Comparison of ENCODE assay signal across 8 mouse cellular contexts in the genomic region with DNA sequence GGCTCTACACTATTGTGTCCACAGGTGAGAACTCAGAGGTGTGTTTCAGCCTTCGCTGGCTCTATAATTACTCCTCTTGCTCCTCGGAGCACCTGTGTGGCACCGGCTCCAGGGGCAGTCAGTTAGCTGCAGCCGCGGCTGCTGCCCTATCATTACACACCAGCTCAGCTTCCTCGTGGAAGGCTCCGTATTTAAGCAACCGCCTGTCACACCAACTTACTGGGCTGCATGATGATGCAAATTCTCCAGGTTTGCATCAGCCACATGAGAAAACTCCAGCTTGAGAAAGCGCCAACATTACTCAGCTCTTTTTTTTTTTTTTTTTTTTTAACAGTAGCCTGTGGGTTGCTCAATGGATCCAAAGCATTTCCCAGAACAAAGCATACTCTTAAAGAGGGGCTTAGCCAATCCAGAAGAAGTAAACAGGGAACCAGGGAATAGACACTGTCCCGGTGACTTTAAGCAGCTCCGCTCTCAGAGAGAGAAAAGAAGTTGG. TPM values are rescaled to one million over a fixed set of nuclear protein-coding genes. Genes with fewer than 3 reads are reported as not detected.
DNase-seq lines count a peak whose midpoint lies in the region; ATAC-seq and TF ChIP-seq lines count a peak whose summit lies in the region.

TSS of gene Slc7a11 (minus strand) at position 194 of the 496 bp plus-strand sequence.

- H3K27me3 ChIP-seq in kidney, embryonic 16.5 days (ENCODE audit: insufficient read depth, low read length) = no peaks in the 10 kb centered on the region
- H3K27me3 ChIP-seq in liver, postnatal 0 days (ENCODE audit: insufficient read depth, low read length) = 0 out of 2 replicates have a peak, but pooled peaks cover 3% of the 10 kb centered on the region
- no peaks in the 10 kb centered on the region for H3K27me3 ChIP-seq in neural tube, embryonic 11.5 days (ENCODE audit: control insufficient read depth, insufficient read depth, low read length)

- no peak for DNase-seq in layer of hippocampus, adult 18-20 months (ENCODE audit: low spot score in 2 of 2)
- DNase-seq in layer of hippocampus, adult 11-12 months (ENCODE audit: low spot score) = no peak
- peak; percentile 5 for DNase-seq in adrenal gland, postnatal 25 days
- DNase-seq in forelimb bud, embryonic 11.5 days (ENCODE audit: low read depth, low spot score) = peak; percentile 70
- peak; percentile 39 for DNase-seq in liver, postnatal 0 days
- DNase-seq in neural tube, embryonic 11.5 days (ENCODE audit: low spot score) = peak; percentile 52

- peak within 1 kb of the TSS; percentile 59 for H3K4me2 ChIP-seq in kidney, embryonic 16.5 days (replicated peaks; ENCODE audit: low read depth, low read length)
- peak within 1 kb of the TSS; percentile 62 for H3K4me2 ChIP-seq in liver, postnatal 0 days (ENCODE audit: low read depth, low read length)
- H3K4me2 ChIP-seq in neural tube, embryonic 11.5 days (ENCODE audit: low read depth) = peak within 1 kb of the TSS; percentile 54

- H3K36me3 ChIP-seq in kidney, embryonic 16.5 days (ENCODE audit: insufficient read depth, low read length) = no peaks in the 10 kb centered on the region
- no peaks in the 10 kb centered on the region for H3K36me3 ChIP-seq in liver, postnatal 0 days (replicated peaks; ENCODE audit: insufficient read depth, low read length)
- H3K36me3 ChIP-seq in neural tube, embryonic 11.5 days (ENCODE audit: control insufficient read depth, insufficient read depth, low read length) = no peaks in the 10 kb centered on the region

- no peak within 1 kb of the TSS for H3K27ac ChIP-seq in kidney, embryonic 16.5 days (ENCODE audit: low read length)
- H3K27ac ChIP-seq in liver, postnatal 0 days (ENCODE audit: low read depth) = 0 out of 2 replicates have a peak within 1 kb of the TSS, but pooled peaks have one; percentile 9
- H3K27ac ChIP-seq in neural tube, embryonic 11.5 days (ENCODE audit: low read depth, low read length) = no peak within 1 kb of the TSS

- peak; percentile 21; the same call in 1 of the 2 replicates for TF ChIP-seq EP300 in liver, postnatal 0 days (IDR thresholded peaks at IDR 0.05; ENCODE audit: low read depth)

- H3K4me1 ChIP-seq in kidney, embryonic 16.5 days (ENCODE audit: insufficient read depth, low read length) = peaks cover 10% of the 10 kb centered on the region
- 0 out of 2 replicates have a peak, but pooled peaks cover 2% of the 10 kb centered on the region for H3K4me1 ChIP-seq in liver, postnatal 0 days (ENCODE audit: insufficient read depth)
- no peaks in the 10 kb centered on the region for H3K4me1 ChIP-seq in neural tube, embryonic 11.5 days (ENCODE audit: control insufficient read depth, insufficient read depth, low read length)

- no peaks in the 10 kb centered on the region for H3K9me3 ChIP-seq in kidney, embryonic 16.5 days (ENCODE audit: low read length)
- H3K9me3 ChIP-seq in liver, postnatal 0 days (ENCODE audit: low read length) = no peaks in the 10 kb centered on the region
- no peaks in the 10 kb centered on the region for H3K9me3 ChIP-seq in neural tube, embryonic 11.5 days (ENCODE audit: control insufficient read depth, low read length)

- H3K9ac ChIP-seq in kidney, embryonic 16.5 days (replicated peaks; ENCODE audit: low read length) = peak within 1 kb of the TSS; percentile 31
- 0 out of 2 replicates have a peak within 1 kb of the TSS, but pooled peaks have one; percentile 6 for H3K9ac ChIP-seq in liver, postnatal 0 days (replicated peaks)
- H3K9ac ChIP-seq in neural tube, embryonic 11.5 days (ENCODE audit: low read length) = 0 out of 2 replicates have a peak within 1 kb of the TSS, but pooled peaks have one; percentile 35

- WGBS in kidney, embryonic 16.5 days = 1% methylated on average over 11 of the region's 11 CpGs
- WGBS in liver, postnatal 0 days (ENCODE audit: insufficient replicate concordance) = 4% methylated on average over 11 of the region's 11 CpGs
- WGBS in neural tube, embryonic 11.5 days = 5% methylated on average over 11 of the region's 11 CpGs

- ATAC-seq in kidney, embryonic 16.5 days (ENCODE audit: low FRiP score, low TSS enrichment) = peak; percentile 76; the same call in 1 of the 2 replicates
- ATAC-seq in liver, postnatal 0 days = peak; percentile 75
- peak; percentile 72 for ATAC-seq in neural tube, embryonic 11.5 days (ENCODE audit: insufficient read depth, low FRiP score, low TSS enrichment)
- ATAC-seq in erythroid progenitor cell, adult 5-6 weeks (replicated peaks; ENCODE audit: low FRiP score, poor library complexity, severe bottlenecking) = no peak

- peak within 1 kb of the TSS; percentile 42 for H3K4me3 ChIP-seq in kidney, embryonic 16.5 days (ENCODE audit: low read length)
- peak within 1 kb of the TSS; percentile 43 for H3K4me3 ChIP-seq in liver, postnatal 0 days (ENCODE audit: low read depth, low read length)
- H3K4me3 ChIP-seq in neural tube, embryonic 11.5 days (ENCODE audit: low read depth, low read length) = peak within 1 kb of the TSS; percentile 6; the same call in 1 of the 2 replicates

- TF ChIP-seq CTCF in liver, postnatal 0 days (IDR thresholded peaks at IDR 0.05; ENCODE audit: low read depth) = no peak

RNA-seq across cellular contexts. Expression of gene Slc7a11, which starts in this region (rescaled TPM):
- total RNA-seq in layer of hippocampus, adult 18-20 months (2021) = 10 to 100 TPM; 23.4 to 24.0 TPM
- total RNA-seq in adrenal gland, postnatal 25 days (2021) = 0.67 and 2.0 TPM in 2 replicates
- 0.15 and 0.24 TPM in 2 replicates for polyA plus RNA-seq in kidney, embryonic 16.5 days (2015; fragmentation: Nextera tagmentation; extraction: Ambion mirVana)
- 0.07 and 0.14 TPM in 2 replicates for polyA plus RNA-seq in liver, postnatal 0 days (2015; fragmentation: Nextera tagmentation; extraction: Ambion mirVana)
- polyA plus RNA-seq in neural tube, embryonic 11.5 days (2014; fragmentation: Nextera tagmentation; extraction: Ambion mirVana) = 1.2 and 1.5 TPM in 2 replicates
- 1.7 TPM in 1 of 2 replicates, not detected in the other for total RNA-seq in erythroid progenitor cell, adult 5-6 weeks (2015; ENCODE audit: low replicate concordance)
- 0.38 and 1.2 TPM in 2 replicates for total RNA-seq in erythroid progenitor cell, adult 5-6 weeks (2017; ENCODE audit: low replicate concordance)

Comparison
In these comparisons a context has a peak if more than half of its experiments do, and no peak if none do; other contexts are left out.
1. Peak in ATAC-seq, H3K4me3 ChIP-seq, H3K9ac ChIP-seq and H3K4me2 ChIP-seq in kidney, embryonic 16.5 days; RNA of the gene not detected or under 1 TPM.
2. Peak in DNase-seq, ATAC-seq, H3K4me3 ChIP-seq, H3K27ac ChIP-seq, H3K9ac ChIP-seq and H3K4me2 ChIP-seq in liver, postnatal 0 days; RNA of the gene not detected or under 1 TPM.
3. DNase-seq: peak in adrenal gland, postnatal 25 days (single experiment), forelimb bud, embryonic 11.5 days (single experiment) and neural tube, embryonic 11.5 days (single experiment); none in layer of hippocampus, adult 18-20 months (0 of 2) and layer of hippocampus, adult 11-12 months (single experiment).
4. Peak in every context shown above with its lines, with median percentiles within 50 percentile points of each other: H3K4me2 ChIP-seq, H3K4me3 ChIP-seq and H3K9ac ChIP-seq.